Mouse (Mus musculus) kidney, adult 9 months (tissue): Measurements from ENCODE around the gene 1110008P14Rik.

Source experiments
- DNase-seq: peaks from one replicate; pipeline ENCODE4 v3.0.0; 2022

Gene 1110008P14Rik

DNA sequence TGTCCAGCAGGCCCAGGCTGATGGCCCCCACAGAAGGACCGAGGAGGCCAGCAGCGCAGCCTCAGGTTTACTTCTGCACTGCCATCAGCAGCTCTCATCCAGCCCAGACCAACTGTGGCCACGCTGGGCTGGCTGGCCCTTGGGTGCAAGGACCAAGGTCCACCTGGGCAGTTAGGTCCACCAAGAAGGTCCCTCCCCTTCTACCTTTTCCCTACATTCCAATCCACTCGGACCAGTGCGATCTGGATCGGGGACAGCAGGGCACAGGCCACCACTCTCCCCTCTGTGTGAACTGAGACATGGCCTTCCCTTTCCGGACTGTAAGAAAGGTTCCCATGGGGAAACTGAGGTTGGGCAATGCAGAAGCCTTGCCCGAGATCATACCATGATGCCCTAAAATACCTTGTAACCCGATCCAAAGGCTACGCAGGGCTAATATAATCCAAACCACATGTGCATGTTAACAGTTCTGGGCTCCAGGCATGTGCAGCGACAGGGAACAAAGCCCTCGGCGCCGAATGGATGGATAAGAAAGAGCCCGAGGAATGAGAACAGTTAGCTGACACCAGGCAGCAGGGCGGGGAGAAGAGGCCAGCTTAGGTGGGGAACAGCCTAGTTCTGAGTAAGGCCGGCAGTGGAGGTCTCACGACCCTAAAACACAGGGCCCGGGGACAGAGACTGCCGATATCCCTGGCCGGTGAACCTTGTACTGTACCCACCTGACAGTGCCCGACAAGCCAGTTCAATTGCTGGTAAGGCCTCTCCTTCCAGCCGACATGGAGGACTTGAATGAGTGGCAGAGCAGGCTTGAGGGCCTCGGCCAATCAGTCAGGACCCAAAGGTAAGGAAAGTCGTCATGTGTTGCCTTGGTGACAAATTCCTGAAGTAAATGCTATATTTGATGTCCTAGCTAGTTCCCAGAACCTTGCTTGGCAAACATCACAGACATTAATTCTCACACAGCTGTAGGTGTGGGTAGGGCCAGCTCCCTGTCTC, 27.0 kb upstream of the 1110008P14Rik start:
- peak; percentile 95 for DNase-seq

DNA sequence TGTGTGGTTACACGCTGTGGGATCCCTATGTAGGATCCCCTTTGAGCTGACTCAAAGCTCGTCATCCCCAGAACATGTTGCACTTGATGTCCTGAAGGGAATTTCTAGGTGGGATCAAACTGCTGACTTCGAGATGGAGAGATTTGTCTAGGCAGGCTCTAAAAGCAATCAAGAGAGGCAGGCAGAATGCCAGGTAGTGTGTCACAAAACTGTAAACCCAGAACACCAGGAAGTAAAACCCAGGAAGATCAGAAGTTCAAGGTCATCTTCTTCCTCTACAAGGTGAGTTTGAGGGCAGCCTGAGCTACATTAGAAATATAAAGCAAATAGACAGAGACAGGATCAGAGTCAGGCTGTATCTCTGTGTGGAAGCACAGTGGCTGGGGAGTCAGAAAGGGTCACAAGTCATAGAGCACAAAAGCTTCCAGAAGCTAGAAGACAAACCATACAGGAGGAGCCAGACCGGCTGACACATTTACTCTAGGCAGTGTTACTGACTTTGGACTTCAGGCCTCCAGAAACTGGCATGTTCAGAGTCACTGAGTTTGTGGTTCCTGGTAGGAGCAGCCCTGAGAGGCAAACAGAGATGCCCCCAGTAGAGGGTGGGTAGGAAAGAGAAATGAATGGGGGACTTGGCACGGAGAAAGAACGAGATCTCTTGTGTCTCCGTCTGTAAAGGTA, 25.5 kb upstream of the 1110008P14Rik start:
- peak; percentile 77 for DNase-seq

DNA sequence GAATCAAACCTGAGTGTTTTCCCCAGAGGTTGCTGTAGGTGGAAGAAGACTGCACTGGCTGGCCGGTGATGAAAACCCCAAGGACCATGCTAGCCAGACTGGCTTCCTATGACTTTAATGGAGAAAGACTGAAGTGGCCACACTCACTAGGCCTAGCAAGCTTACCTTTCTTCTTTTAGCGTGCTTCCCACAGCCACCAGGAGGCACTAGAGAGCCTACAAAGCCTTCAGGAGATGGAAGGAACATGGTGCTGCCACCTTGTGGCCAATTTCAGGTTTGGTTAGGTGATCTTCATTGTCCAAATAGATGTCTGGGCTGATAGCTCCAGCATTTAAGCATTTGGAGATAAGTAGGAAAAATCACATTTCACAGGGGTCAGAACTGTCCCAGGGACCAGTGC, 22.9 kb upstream of the 1110008P14Rik start:
- peak; percentile 98 for DNase-seq

DNA sequence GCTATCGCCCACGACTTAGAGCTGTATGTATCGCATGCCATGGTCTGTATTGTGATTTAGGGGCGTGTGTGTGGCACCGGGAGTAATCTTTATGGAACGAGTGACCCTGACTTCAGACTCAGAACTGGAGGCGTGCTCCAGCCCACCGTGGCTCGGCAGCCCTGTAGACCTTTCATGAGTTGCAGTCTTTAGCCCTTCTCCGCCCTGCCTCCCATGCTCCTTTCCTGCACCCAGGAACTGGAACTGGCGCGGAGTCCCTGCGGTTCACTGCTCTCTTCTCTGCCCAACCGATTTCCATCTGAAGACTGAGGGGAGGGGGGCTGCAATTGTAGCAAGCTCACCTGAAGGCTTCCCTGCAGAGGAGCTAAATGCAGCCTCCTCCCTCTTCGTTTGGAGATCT, 15.0 kb upstream of the 1110008P14Rik start:
- no peak for DNase-seq

DNA sequence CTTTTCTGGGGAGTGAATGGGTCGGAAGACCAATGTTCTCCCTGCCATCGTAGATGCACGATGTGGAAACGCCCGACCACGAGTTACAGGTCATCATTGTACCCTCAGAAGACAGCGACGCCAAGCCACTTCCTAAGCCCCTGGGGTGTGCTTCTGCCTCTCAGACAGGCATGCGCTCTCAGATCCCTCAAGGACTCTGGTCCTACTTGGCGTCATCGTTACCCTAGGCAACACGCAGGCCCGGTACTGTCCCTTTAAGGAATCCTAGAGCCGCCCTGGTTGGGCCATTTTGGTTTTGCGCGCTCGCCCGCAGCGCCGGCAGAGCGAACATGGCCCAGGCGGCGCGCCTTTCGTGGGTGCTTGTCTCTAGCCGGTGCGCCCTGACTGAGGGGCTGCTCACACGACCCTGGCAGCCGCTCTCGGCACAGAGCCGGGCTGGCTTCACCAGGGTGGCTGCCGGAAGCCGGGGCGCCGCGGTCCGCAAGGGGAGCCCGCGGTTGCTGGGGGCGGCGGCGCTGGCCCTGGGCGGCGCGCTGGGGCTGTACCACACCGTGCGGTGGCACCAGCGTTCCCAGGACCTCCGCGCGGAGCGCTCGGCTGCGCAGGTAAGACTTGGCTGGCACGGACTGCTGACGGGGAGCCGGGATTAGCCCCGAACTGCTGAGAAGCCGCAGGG, 14.3 kb upstream of the 1110008P14Rik start:
- DNase-seq: peak; percentile 97

DNA sequence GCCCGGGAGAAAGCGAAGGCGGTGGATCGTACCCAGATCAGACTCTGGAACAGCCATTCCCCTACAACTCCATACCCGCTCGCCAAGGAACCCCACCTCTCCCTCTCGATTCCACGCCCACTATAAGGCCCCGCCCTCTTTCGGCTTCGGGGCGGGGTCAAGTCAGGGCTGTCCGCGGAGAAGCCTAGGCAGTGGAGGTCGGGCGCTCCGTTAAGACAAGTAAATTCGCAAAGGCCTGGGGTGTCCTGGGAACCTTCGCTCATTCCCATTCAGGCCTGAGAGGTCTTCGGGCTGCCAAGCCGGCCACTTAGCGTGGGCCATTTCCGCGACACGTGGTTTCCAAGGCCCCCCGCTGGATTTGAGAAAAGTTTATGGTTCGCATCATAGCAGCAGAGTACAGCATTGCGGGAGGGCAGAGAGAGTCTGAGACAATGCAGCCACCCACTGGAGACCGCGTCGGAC, 13.8 kb upstream of the 1110008P14Rik start, which contains the start of gene Ptges2:
TSS of gene Ptges2 (plus strand) at position 413 of the 462 bp plus-strand sequence.
- peak; percentile 96 for DNase-seq

DNA sequence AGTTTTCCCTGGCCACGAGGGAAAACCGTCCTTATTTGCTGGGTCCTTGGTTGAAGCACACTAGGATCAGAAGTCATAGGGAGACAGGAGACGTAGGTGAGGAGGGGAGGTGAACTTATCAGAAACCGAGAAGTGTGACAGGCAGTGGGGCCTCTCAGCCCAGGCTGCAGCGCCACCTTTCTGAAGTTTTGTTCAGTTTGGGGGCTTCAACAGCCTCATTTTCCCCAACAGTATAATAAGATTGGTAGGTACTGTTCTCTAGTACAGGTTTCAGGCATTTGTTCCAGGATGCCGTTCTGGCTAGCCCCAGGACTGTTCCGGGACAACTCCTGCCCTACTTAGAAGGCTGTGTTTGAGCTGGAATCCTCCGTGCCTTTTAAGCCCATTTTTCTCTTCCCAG, 13.2 kb upstream of the 1110008P14Rik start:
- peak; percentile 64 for DNase-seq

DNA sequence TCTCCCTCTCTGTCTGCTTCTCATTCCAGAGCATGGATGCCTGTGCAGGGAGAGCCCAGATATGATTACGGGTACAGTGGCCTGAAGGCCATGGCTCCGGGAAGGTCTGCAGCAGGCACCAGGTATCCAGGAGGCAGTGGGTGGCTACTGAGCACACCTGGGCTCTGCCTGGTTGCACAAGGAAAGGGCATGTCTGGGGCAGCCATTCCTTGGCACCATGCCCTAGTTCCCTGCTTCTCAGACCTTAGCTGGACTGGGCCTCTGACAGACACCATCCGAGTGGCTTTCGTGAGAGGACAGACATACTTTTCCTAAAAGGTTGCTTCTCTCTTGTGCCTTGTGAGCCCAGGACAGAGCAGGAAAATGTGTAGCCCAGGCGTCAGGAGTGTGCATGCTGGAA, 10.3 kb upstream of the 1110008P14Rik start:
- DNase-seq: peak; percentile 83

DNA sequence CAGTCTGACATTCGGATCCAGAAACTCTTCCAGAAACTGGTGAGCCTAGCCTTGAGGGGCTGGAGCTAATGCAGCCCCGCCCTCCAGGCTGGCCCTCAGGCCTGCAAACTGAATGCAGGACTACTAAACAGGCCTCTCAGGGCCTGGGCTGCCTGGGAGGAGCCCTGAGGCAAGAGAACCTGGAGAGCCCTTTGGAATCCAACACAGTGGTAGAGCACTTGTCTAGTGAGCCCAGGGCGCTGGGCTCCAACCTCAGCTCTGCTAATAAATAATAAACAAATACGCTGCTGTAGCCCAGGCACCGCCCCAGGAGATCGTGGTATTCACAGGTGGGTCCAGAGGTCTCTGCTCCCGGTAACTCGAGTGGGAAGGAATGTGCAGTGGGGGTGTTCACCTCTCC, 9.1 kb upstream of the 1110008P14Rik start:
- peak; percentile 76 for DNase-seq

DNA sequence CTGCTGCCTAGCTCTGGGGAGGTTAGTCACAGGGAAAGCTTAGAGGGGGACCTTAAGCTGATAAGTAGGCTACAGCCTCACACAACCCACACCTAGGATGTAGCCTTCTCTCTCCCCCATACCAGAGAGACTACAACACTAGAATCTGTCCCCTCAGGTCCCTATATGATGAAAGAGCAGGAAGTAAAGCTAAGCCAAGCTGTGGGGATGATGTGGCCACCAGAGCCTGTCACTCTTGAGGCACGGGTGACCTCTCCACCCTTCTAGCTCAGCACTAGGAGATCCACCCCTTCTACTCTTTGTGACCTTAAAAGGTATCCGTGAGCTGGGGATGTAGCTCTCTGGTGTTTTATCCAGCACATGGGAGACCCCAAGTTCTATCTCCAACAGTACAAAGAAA, 7.4 kb upstream of the 1110008P14Rik start:
- no peak for DNase-seq

DNA sequence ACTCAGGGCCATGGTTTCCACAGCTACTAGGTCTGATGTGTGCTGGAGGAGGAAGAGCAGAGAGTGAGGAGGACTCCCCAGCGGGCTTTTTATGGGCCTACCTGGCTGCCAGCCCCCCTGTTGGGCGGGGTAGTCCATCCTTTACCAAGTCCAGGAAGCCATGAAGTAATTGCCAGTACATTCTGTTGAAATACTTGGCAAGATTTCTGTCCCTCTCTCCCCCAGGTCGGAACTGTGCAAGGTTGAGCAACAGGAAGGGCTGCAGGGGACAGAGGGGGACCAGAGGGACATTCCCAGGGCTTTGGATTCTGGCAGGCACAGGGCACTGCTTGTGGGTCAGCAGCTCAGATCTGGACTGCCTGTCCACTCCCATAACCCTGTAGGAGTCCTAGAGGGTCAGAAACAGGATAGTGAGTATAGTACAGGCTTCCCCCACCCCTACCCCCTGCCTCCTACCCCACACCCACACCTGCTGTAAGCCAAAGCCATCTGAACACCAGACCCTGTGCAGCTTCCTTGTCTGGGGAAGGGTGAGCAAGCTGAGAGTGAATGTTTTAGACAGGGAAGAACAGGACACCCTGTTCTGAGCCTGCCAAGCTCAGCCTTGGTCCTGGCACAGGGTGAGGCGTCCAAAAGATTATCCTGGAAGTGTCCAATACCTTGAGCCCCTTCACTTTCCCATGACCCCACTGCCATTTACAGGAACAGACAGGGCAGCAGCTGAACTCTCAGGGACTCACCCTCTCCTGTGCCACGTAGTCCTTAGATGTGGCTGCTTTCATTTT, 6.2 kb upstream of the 1110008P14Rik start, which contains the start of gene Lcn2:
TSS of gene Lcn2 (minus strand) at position 547 of the 785 bp plus-strand sequence.
- no peak for DNase-seq

DNA sequence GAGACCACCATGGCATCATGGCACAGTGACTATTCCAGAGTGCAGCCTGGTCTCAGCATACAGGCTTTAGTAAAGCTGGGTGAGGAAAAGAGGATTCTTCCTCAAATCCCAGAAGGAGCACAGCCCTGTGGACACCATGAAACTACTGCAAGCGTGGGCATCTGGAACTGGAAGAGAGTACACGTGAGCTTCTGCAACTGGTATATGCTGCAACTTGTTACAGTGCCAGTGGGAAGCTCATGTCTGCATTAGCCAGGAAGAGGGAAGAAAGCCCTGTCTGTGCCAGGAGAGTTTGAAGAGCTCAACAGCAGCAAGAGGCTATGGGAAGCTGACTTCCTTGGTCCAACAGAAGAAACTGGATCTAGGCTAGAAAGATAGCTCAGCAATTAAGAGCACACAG, 951 bp upstream of the 1110008P14Rik start:
- no peak for DNase-seq

DNA sequence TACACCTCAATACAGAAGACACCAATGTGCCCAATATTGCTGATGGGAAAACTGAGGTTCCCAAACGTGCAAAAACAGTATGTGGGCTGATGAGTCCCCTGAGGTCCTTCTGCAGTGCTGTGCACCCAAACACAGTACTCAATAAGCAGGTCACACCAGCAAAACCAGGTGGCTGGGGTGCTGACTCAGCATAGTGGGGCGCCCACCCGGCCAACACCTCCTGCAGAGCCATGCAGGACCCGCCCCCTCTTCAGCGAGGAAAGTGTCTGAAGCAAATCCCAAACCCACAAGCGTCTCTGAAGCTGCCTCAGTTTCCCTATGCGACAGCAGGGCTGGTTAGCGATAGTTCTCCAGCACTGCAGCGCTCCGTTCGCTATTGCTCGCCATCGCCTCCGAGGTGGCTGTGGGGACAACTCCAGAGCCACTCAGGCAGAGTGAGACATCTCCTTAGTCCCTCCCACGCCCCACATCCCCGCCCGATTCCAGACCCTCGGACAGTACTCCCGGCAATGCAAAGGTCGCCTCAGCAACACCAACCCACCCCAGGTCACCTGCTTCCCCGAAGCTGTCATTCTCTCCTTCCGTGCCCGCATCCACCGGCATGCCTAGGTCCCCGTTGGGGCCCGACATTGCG, 480 bp downstream of the 1110008P14Rik start:
- no peak for DNase-seq

DNA sequence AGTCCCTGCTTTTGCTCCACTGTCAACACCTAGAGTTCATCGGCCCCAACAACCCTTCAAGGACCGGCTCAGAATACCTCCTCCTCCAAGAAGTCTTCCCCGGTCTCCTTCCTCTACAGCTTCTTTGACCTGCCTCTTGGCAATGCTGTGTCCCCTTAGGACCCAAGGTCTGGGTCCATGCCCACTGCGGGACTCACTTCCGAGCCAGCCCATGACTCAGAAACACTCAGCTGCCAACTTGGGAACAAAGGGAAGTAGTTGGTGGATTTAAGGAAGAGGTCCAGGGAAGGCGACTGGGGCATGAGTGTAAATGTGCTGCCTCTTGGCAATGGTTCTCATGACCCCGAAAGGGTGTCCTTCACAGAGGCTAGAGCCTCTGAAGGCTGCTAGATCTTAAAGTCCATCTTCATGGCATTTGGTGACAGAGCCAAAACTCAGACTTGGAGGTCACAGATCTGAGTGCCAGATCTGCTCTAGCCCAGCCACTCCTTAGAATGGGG, 1.7 kb downstream of the 1110008P14Rik start:
- DNase-seq: no peak

DNA sequence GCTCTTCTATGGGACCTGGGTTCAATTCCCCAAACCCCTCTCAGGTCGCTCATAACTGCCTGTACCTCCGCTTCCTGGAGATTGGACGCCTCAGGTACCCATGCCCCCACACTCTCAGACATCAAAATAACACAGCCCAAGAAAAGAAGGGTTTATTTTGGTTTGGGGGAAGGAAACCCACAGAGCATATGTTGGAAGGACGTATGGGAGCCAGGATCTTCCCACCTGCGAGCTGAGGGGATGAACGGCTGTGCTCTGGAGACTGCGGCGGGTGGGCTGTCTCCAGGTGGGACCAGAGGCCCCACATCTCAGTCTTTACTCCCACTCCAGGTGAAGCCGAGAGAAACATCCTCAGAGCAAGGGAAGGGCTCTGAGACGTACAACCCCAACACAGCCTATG, 4.8 kb downstream of the 1110008P14Rik start:
- DNase-seq: no peak

DNA sequence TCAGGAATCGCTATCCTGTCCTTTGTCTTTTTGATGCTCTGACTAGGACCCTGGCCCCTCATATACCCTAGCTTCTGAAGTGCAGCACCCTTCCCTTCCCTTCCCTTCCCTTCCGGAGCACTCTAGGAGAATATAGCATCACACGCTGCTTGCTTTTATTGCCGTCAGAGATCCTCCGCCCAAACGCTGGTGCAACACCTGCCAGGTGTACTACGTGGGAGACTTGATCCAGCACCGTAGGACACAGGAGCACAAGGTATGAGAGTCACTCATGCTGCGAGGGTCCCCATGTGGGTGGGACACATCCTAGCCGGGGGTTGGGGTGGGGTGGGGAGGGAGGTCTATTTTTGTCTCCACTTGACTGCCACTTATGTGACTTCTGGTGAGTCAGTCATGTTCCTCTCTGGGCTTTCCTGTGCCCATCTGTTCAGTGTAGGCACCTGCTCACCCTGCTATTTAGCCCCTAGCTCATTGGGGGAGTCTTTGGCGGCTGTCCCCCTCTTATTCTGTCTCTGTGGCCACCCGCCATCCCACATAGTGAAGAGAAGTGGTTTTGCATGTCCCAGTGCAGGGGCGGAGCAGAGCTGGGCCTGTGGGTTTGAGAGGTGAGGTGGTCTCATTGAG, 6.3 kb downstream of the 1110008P14Rik start:
- no peak for DNase-seq

DNA sequence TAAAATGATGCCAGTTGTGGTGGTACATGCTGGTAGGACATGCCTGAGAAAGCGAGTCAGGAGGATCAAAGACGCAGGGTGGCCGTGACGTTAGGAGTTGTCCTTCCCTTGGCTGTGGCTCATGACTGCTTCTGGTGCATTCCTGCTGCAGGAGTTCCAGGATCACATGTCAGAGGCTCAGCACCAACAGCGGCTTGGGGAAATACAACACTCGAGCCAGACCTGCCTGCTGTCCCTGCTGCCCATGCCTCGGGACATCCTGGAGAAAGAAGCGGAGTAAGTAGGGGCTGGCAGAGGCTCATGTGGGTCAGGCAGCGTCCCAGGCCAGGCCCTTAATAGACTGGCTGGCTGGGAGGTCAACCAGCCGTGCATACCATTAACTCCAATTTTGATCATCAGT, 7.5 kb downstream of the 1110008P14Rik start:
- no peak for DNase-seq

DNA sequence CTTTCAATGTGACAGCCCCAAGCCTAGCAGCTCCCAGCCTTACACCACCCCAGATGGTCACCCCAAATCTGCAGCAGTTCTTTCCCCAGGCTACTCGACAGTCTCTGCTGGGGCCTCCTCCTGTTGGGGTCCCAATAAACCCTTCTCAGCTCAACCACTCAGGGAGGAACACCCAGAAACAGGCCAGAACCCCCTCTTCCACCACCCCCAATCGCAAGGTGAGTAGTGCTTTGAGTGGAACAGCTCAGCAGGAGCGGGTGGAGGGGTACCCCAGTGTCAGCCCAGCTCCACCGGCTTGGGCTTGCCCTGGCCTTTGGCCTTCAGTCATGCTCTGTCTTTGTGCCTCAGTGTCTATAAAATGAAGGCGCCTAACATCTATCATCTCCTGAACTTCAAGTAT, 14.4 kb downstream of the 1110008P14Rik start:
- no peak for DNase-seq

DNA sequence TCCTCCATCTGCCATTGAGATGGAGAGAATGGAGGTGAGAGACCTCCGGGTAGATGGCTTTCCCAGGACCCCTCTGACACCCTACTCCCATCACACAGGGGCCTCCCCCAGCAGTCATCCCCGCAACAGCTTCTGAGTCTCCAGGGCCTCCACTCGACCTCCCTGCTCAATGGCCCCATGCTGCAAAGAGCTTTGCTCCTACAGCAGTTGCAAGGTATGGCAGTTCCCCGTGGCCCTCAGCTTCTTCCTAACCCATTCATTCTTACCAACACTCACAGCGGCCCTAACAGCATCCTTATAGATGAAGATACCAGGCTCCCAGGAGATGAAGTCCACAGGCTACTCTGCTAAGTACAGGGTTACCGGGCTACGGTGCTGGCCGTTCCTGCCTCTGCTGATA, 17.6 kb downstream of the 1110008P14Rik start:
- DNase-seq: no peak

DNA sequence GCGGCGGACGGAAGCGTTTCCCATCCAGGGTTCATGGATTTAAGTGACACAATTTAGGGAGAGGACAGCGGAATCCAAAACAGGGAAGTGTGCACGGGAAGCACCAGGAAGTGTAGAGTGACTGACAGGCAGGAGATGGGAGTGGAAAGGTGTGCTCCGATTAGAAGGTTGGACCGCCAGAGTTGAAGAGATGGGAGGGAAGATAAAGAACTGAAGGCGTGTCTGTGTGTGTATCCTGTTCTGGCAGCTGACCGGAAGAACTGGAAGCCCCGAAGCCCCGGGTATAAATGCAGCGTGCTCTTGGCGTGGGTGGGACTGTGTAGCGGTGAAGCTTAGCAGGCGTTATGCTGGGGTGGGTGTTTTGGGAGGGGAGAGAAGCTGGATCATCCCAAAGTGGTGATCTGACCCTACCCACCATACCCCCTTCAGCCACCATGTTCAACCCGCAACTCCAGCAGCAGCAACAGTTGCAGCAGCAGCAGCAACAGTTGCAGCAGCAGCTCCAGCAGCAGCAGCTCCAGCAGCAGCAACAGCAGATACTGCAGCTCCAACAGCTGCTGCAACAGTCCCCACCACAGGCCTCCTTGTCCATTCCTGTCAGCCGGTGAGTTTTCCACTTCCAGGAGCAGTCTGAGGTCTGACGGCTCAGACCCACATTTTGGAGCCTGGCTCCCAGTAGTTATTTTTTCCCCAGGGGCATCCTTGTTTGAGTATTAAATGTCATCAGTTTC, 18.2 kb downstream of the 1110008P14Rik start:
- DNase-seq: no peak
